Mouse (Mus musculus): ENCODE results near the gene Gm10295. TPM values are rescaled to one million over a fixed set of nuclear protein-coding genes. Genes with fewer than 3 reads are reported as not detected.

The Gm10295 gene
- polyA plus RNA-seq (2012; rRNA removed) = not detected in 2 replicates
- not detected in 2 replicates for polyA plus RNA-seq (2014; fragmentation: Nextera tagmentation; extraction: Ambion mirVana)

DNA sequence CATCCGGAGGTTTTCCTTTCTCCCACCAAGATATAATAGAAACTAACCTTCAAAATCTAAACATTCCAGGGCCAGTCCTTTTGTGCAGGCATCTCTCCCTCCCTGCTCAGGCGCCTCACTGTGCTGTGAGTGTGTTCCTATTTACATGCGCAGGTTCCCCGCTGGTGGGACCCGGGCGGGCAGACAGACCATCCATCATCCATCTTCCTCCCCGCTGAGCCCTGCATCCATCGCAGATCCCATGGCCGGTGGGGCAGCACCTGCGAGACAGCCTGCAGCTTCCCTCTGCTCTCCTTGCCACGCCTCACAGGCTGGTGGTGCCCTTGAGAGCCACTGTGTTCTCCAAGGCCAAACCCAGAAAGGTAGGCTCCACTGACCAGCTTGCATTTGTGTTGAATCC, at the start of gene Gm10295:
Gene Gm10295 (minus strand): TSS at position 122 of the 400 bp plus-strand sequence.
- H3K4me1 ChIP-seq (replicated peaks; ENCODE audit: control insufficient read depth in 2 of 2, insufficient read depth in 2 of 2, low read length in 1 of 2) = no peaks in the 10 kb centered on the region
- no peaks in the 10 kb centered on the region for H3K27me3 ChIP-seq (ENCODE audit: control insufficient read depth, insufficient read depth, low read length)
- TF ChIP-seq EP300 (IDR thresholded peaks at IDR 0.05; ENCODE audit: low read depth) (no peak), CTCF (IDR thresholded peaks at IDR 0.05; ENCODE audit: low read depth) (no peak)
- DNase-seq (ENCODE audit: low read depth in 3 of 3, low spot score in 3 of 3) (no peak), ATAC-seq (ENCODE audit: insufficient read depth) (no peak)
- WGBS (ENCODE audit: insufficient replicate concordance) = 38% methylated on average over 11 of the region's 11 CpGs
- no peaks in the 10 kb centered on the region for H3K36me3 ChIP-seq (replicated peaks; ENCODE audit: control insufficient read depth, insufficient read depth, low read depth)
- no peak within 1 kb of the TSS for H3K9ac ChIP-seq (replicated peaks)
- H3K4me3 ChIP-seq (ENCODE audit: insufficient read depth in 1 of 2, low read depth in 2 of 2, low read length in 2 of 2) = no peak within 1 kb of the TSS
- H3K9me3 ChIP-seq (ENCODE audit: control insufficient read depth, low read length) = no peaks in the 10 kb centered on the region
- H3K27ac ChIP-seq = no peak within 1 kb of the TSS
- H3K4me2 ChIP-seq (ENCODE audit: low read depth) = no peak within 1 kb of the TSS

DNA sequence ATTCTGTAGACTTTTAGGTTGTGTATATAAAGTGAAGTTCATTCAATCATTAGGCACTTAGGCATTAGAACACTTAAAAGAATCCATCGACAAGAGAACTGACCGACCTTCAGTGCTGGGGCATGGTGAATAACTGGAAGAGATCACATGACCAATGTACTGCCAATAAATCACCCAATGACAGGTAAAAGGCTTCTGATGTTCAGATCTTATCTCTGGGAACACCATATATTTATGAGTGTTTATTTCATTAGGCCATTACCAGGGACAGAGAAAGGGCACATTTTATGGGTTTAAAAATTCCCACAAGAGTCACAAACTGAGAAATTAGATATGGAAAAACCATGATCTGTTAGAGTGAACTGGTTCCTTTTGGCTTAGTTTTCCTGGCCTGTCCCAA, 49.7 kb upstream of the Gm10295 start:
- Histone ChIP-seq H3K9me3 (ENCODE audit: control insufficient read depth, low read length) (no peaks in the 10 kb centered on the region), H3K4me2 (ENCODE audit: low read depth) (no peak overlapping the region), H3K4me3 (ENCODE audit: insufficient read depth in 1 of 2, low read depth in 2 of 2, low read length in 2 of 2) (no peak overlapping the region), H3K27ac (no peak overlapping the region), H3K9ac (replicated peaks) (no peak overlapping the region), H3K36me3 (replicated peaks; ENCODE audit: control insufficient read depth, insufficient read depth, low read depth) (no peaks in the 10 kb centered on the region), H3K4me1 (replicated peaks; ENCODE audit: control insufficient read depth in 2 of 2, insufficient read depth in 2 of 2, low read length in 1 of 2) (no peaks in the 10 kb centered on the region), H3K27me3 (ENCODE audit: control insufficient read depth, insufficient read depth, low read length) (no peaks in the 10 kb centered on the region)
- 45% methylated on average over 2 of the region's 2 CpGs for WGBS (ENCODE audit: insufficient replicate concordance)
- no peak for DNase-seq (ENCODE audit: low read depth in 3 of 3, low spot score in 3 of 3)
- ATAC-seq (ENCODE audit: insufficient read depth) = no peak
- TF ChIP-seq CTCF (IDR thresholded peaks at IDR 0.05; ENCODE audit: low read depth) (no peak), EP300 (IDR thresholded peaks at IDR 0.05; ENCODE audit: low read depth) (no peak)

DNA sequence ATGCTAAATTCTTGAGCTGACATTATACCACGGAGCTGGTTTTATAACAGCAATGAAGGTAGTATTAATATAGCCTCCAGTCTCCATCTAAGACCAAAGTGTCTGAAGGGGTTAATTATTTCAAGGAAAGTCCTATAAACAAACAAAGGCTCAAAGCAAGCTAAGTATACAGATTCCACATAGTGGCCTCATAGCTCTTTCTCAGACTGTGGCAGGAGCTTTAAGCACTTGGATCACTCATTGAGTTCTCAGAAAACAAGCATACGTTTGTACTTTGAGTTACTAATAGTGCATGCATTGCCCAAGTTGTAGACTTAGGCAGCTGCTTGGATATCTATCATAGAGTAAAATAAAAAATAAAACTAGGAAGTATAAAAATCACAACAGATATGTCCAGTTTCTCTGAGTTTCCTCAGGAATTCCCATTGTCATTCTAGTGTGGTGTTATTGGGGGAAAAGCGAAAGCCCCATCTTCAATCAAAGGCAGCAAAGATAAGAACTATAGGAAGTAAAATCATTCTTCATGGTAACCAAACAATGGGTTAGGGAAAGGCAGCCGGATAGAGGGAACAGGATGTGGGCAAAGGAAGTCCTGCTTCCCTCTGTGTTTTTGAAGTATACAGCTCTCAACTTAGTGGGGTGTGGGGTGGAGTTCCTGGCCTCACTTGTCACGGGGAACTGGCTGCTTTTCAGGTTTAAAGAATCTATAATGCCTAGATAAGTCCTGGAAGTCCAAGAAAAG, 48.8 kb upstream of the Gm10295 start:
- no peak overlapping the region for H3K4me2 ChIP-seq (ENCODE audit: low read depth)
- H3K36me3 ChIP-seq (replicated peaks; ENCODE audit: control insufficient read depth, insufficient read depth, low read depth) = no peaks in the 10 kb centered on the region
- WGBS (ENCODE audit: insufficient replicate concordance) = 25% methylated on average over 5 of the region's 5 CpGs
- DNase-seq (ENCODE audit: low read depth in 3 of 3, low spot score in 3 of 3) (no peak), ATAC-seq (ENCODE audit: insufficient read depth) (no peak)
- H3K4me1 ChIP-seq (replicated peaks; ENCODE audit: control insufficient read depth in 2 of 2, insufficient read depth in 2 of 2, low read length in 1 of 2) = no peaks in the 10 kb centered on the region
- no peaks in the 10 kb centered on the region for H3K27me3 ChIP-seq (ENCODE audit: control insufficient read depth, insufficient read depth, low read length)
- no peak overlapping the region for H3K9ac ChIP-seq (replicated peaks)
- H3K27ac ChIP-seq = no peak overlapping the region
- TF ChIP-seq EP300 (IDR thresholded peaks at IDR 0.05; ENCODE audit: low read depth) (no peak), CTCF (IDR thresholded peaks at IDR 0.05; ENCODE audit: low read depth) (no peak)
- H3K4me3 ChIP-seq (ENCODE audit: insufficient read depth in 1 of 2, low read depth in 2 of 2, low read length in 2 of 2) = no peak overlapping the region
- no peaks in the 10 kb centered on the region for H3K9me3 ChIP-seq (ENCODE audit: control insufficient read depth, low read length)

DNA sequence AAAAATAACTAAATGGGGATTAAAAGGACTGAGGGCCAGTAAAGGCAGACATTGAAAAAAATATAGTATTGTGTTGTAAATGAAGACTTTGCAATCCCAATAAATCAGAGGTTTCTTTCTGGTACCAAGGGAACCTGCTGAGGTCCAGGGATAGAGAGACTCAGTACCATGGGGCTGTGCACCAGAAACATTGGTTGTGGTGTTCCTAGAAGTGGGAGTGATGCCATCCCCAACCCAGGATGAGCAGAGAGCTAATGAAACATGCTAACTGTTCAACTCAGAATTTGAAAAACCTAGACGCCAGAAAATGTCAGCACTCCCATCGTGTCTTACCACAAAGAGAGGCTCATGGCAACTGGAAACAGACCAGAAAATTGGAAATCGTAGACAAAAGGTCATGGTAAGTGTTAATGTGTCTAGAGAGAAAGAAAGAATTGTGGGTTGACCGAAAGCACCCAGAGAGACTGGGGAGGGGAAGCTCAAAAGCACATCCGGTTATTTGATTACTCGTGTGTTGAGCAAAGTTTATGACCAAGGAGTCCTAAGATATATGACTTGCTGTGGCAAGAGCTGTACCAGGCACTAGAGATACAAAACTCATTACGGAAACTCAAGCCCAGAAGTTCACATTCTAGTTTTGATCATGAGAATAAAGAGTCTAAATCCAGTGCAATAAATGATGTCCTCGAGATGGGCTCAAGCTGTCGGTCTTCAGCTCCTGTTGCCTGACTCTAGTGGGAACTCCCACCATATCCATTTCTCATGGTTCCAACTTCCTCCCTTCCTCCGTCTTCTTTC, 47.9 kb upstream of the Gm10295 start:
- no peaks in the 10 kb centered on the region for H3K9me3 ChIP-seq (ENCODE audit: control insufficient read depth, low read length)
- no peak overlapping the region for H3K4me3 ChIP-seq (ENCODE audit: insufficient read depth in 1 of 2, low read depth in 2 of 2, low read length in 2 of 2)
- no peak overlapping the region for H3K9ac ChIP-seq (replicated peaks)
- no peak overlapping the region for H3K27ac ChIP-seq
- no peak for TF ChIP-seq EP300 (IDR thresholded peaks at IDR 0.05; ENCODE audit: low read depth)
- no peak for TF ChIP-seq CTCF (IDR thresholded peaks at IDR 0.05; ENCODE audit: low read depth)
- H3K4me2 ChIP-seq (ENCODE audit: low read depth) = no peak overlapping the region
- no peaks in the 10 kb centered on the region for H3K36me3 ChIP-seq (replicated peaks; ENCODE audit: control insufficient read depth, insufficient read depth, low read depth)
- ATAC-seq (ENCODE audit: insufficient read depth) (no peak), DNase-seq (ENCODE audit: low read depth in 3 of 3, low spot score in 3 of 3) (no peak)
- WGBS (ENCODE audit: insufficient replicate concordance) = 46% methylated on average over 10 of the region's 10 CpGs
- no peaks in the 10 kb centered on the region for H3K4me1 ChIP-seq (replicated peaks; ENCODE audit: control insufficient read depth in 2 of 2, insufficient read depth in 2 of 2, low read length in 1 of 2)
- no peaks in the 10 kb centered on the region for H3K27me3 ChIP-seq (ENCODE audit: control insufficient read depth, insufficient read depth, low read length)

DNA sequence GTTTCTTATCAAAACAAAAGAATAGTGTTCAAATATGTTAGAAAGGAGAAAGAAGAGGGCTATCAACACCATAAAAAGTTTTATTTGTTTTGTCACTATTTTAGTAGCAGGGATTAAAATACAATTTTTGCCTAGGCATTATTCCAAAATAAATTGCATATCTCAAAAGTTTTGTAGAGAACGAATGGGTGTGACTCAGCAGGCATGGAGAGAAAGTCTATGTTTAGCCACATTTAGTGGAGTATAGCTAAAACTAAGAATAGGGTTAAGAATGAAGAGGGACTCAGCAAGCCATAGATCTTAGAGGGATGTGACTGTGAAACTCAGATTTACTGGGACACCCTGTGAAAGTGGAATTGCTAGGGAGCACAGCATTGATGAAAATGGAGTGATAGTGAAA, 47.1 kb upstream of the Gm10295 start:
- H3K27me3 ChIP-seq (ENCODE audit: control insufficient read depth, insufficient read depth, low read length) = no peaks in the 10 kb centered on the region
- H3K9ac ChIP-seq (replicated peaks) = no peak overlapping the region
- no peak overlapping the region for H3K27ac ChIP-seq
- no peaks in the 10 kb centered on the region for H3K4me1 ChIP-seq (replicated peaks; ENCODE audit: control insufficient read depth in 2 of 2, insufficient read depth in 2 of 2, low read length in 1 of 2)
- TF ChIP-seq EP300 (IDR thresholded peaks at IDR 0.05; ENCODE audit: low read depth) = no peak
- no peak for TF ChIP-seq CTCF (IDR thresholded peaks at IDR 0.05; ENCODE audit: low read depth)
- ATAC-seq (ENCODE audit: insufficient read depth) (no peak), DNase-seq (ENCODE audit: low read depth in 3 of 3, low spot score in 3 of 3) (no peak)
- no peak overlapping the region for H3K4me2 ChIP-seq (ENCODE audit: low read depth)
- WGBS (ENCODE audit: insufficient replicate concordance) = 33% methylated on average over 1 of the region's 1 CpGs
- no peak overlapping the region for H3K4me3 ChIP-seq (ENCODE audit: insufficient read depth in 1 of 2, low read depth in 2 of 2, low read length in 2 of 2)
- no peaks in the 10 kb centered on the region for H3K36me3 ChIP-seq (replicated peaks; ENCODE audit: control insufficient read depth, insufficient read depth, low read depth)
- H3K9me3 ChIP-seq (ENCODE audit: control insufficient read depth, low read length) = no peaks in the 10 kb centered on the region

All from liver, embryonic 14.5 days (tissue).